Mouse (Mus musculus): ENCODE measurements around the gene Src. TPM values are rescaled to one million over a fixed set of nuclear protein-coding genes. Genes with fewer than 3 reads are reported as not detected.

Gene Src
- total and polyA plus RNA-seq, 2 experiments, result 1.3 to 5.6 TPM

- Histone ChIP-seq H3K79me2 (ENCODE audit: control insufficient read depth, insufficient read depth, low read length) (no peaks in the 10 kb centered on the region), H3K36me3 (ENCODE audit: control insufficient read depth, insufficient read depth, low read length) (peaks cover 2% of the 10 kb centered on the region; the same call in 1 of the 2 replicates), H3K9ac (ENCODE audit: low read depth, low read length) (no peak overlapping the region), H3K4me1 (ENCODE audit: control insufficient read depth, insufficient read depth, low read length) (no peaks in the 10 kb centered on the region), H3K27ac (replicated peaks; ENCODE audit: insufficient read depth, low read depth, low read length) (no peak overlapping the region), H3K27me3 (ENCODE audit: control insufficient read depth, insufficient read depth, low read length) (no peaks in the 10 kb centered on the region), H3K4me3 (ENCODE audit: insufficient read depth, low read depth, low read length) (no peak overlapping the region)
- TF ChIP-seq CTCF (IDR thresholded peaks at IDR 0.05; ENCODE audit: low read depth, low read length) (no peak), POLR2A (IDR thresholded peaks at IDR 0.05; ENCODE audit: extremely low read depth, insufficient read depth, low read length) (no peak)
- 76% methylated on average over 6 of the region's 6 CpGs for WGBS
- no peak for DNase-seq (ENCODE audit: extremely low read depth, low read depth, low spot score)
These were observed 23.4 kb upstream of the Src start for GRCm38 (mm10) chr2:157394868-157395267.

GRCm38 (mm10) chr2:157395371-157395770 is 22.9 kb upstream of the Src start:
- H3K27ac ChIP-seq (replicated peaks; ENCODE audit: insufficient read depth, low read depth, low read length), result no peak overlapping the region

GRCm38 (mm10) chr2:157395960-157396359 is 22.3 kb upstream of the Src start:
- Histone ChIP-seq H3K79me2 (ENCODE audit: control insufficient read depth, insufficient read depth, low read length) (no peaks in the 10 kb centered on the region), H3K4me1 (ENCODE audit: control insufficient read depth, insufficient read depth, low read length) (no peaks in the 10 kb centered on the region), H3K27me3 (ENCODE audit: control insufficient read depth, insufficient read depth, low read length) (no peaks in the 10 kb centered on the region), H3K36me3 (ENCODE audit: control insufficient read depth, insufficient read depth, low read length) (peaks cover 2% of the 10 kb centered on the region; the same call in 1 of the 2 replicates), H3K9ac (ENCODE audit: low read depth, low read length) (no peak overlapping the region), H3K27ac (replicated peaks; ENCODE audit: insufficient read depth, low read depth, low read length) (no peak overlapping the region), H3K4me3 (ENCODE audit: insufficient read depth, low read depth, low read length) (no peak overlapping the region)
- no peak for TF ChIP-seq CTCF (IDR thresholded peaks at IDR 0.05; ENCODE audit: low read depth, low read length)
- TF ChIP-seq POLR2A (IDR thresholded peaks at IDR 0.05; ENCODE audit: extremely low read depth, insufficient read depth, low read length), result no peak
- no peak for DNase-seq (ENCODE audit: extremely low read depth, low read depth, low spot score)
- 82% methylated on average over 13 of the region's 13 CpGs for WGBS

More at GRCm38 (mm10) chr2:157395371-157395770, 22.9 kb upstream of the Src start:
- no peak for DNase-seq (ENCODE audit: extremely low read depth, low read depth, low spot score)
- Histone ChIP-seq H3K79me2 (ENCODE audit: control insufficient read depth, insufficient read depth, low read length) (no peaks in the 10 kb centered on the region), H3K27me3 (ENCODE audit: control insufficient read depth, insufficient read depth, low read length) (no peaks in the 10 kb centered on the region), H3K4me1 (ENCODE audit: control insufficient read depth, insufficient read depth, low read length) (no peaks in the 10 kb centered on the region), H3K4me3 (ENCODE audit: insufficient read depth, low read depth, low read length) (no peak overlapping the region), H3K36me3 (ENCODE audit: control insufficient read depth, insufficient read depth, low read length) (peaks cover 2% of the 10 kb centered on the region; the same call in 1 of the 2 replicates), H3K9ac (ENCODE audit: low read depth, low read length) (no peak overlapping the region)
- 79% methylated on average over 5 of the region's 5 CpGs for WGBS
- TF ChIP-seq POLR2A (IDR thresholded peaks at IDR 0.05; ENCODE audit: extremely low read depth, insufficient read depth, low read length), result no peak
- TF ChIP-seq CTCF (IDR thresholded peaks at IDR 0.05; ENCODE audit: low read depth, low read length), result no peak

- no peaks in the 10 kb centered on the region for H3K4me1 ChIP-seq (ENCODE audit: control insufficient read depth, insufficient read depth, low read length)
- no peaks in the 10 kb centered on the region for H3K79me2 ChIP-seq (ENCODE audit: control insufficient read depth, insufficient read depth, low read length)
- TF ChIP-seq POLR2A (IDR thresholded peaks at IDR 0.05; ENCODE audit: extremely low read depth, insufficient read depth, low read length) (no peak), CTCF (IDR thresholded peaks at IDR 0.05; ENCODE audit: low read depth, low read length) (no peak)
- no peak for DNase-seq (ENCODE audit: extremely low read depth, low read depth, low spot score)
- H3K9ac ChIP-seq (ENCODE audit: low read depth, low read length), result no peak overlapping the region
- no peak overlapping the region for H3K27ac ChIP-seq (replicated peaks; ENCODE audit: insufficient read depth, low read depth, low read length)
- WGBS, result 69% methylated on average over 4 of the region's 4 CpGs
- H3K4me3 ChIP-seq (ENCODE audit: insufficient read depth, low read depth, low read length), result no peak overlapping the region
- no peaks in the 10 kb centered on the region for H3K27me3 ChIP-seq (ENCODE audit: control insufficient read depth, insufficient read depth, low read length)
- peaks cover 2% of the 10 kb centered on the region; the same call in 1 of the 2 replicates for H3K36me3 ChIP-seq (ENCODE audit: control insufficient read depth, insufficient read depth, low read length)
These were observed 20.9 kb upstream of the Src start for GRCm38 (mm10) chr2:157397376-157397775.

- H3K79me2 ChIP-seq (ENCODE audit: control insufficient read depth, insufficient read depth, low read length), result no peaks in the 10 kb centered on the region
- no peaks in the 10 kb centered on the region for H3K27me3 ChIP-seq (ENCODE audit: control insufficient read depth, insufficient read depth, low read length)
- no peak overlapping the region for H3K9ac ChIP-seq (ENCODE audit: low read depth, low read length)
- H3K4me3 ChIP-seq (ENCODE audit: insufficient read depth, low read depth, low read length), result no peak overlapping the region
- H3K27ac ChIP-seq (replicated peaks; ENCODE audit: insufficient read depth, low read depth, low read length), result no peak overlapping the region
- H3K4me1 ChIP-seq (ENCODE audit: control insufficient read depth, insufficient read depth, low read length), result no peaks in the 10 kb centered on the region
- WGBS, result 98% methylated on average over 4 of the region's 4 CpGs
- DNase-seq (ENCODE audit: extremely low read depth, low read depth, low spot score), result no peak
- H3K36me3 ChIP-seq (ENCODE audit: control insufficient read depth, insufficient read depth, low read length), result peaks cover 2% of the 10 kb centered on the region; the same call in 1 of the 2 replicates
- TF ChIP-seq CTCF (IDR thresholded peaks at IDR 0.05; ENCODE audit: low read depth, low read length) (peak; percentile 11; the same call in 1 of the 2 replicates), POLR2A (IDR thresholded peaks at IDR 0.05; ENCODE audit: extremely low read depth, insufficient read depth, low read length) (no peak)
These were observed 19.7 kb upstream of the Src start for GRCm38 (mm10) chr2:157398539-157398938.

GRCm38 (mm10) chr2:157399797-157400196 is 18.4 kb upstream of the Src start:
- DNase-seq (ENCODE audit: extremely low read depth, low read depth, low spot score), result no peak
- Histone ChIP-seq H3K4me1 (ENCODE audit: control insufficient read depth, insufficient read depth, low read length) (no peaks in the 10 kb centered on the region), H3K4me3 (ENCODE audit: insufficient read depth, low read depth, low read length) (no peak overlapping the region), H3K27me3 (ENCODE audit: control insufficient read depth, insufficient read depth, low read length) (no peaks in the 10 kb centered on the region), H3K27ac (replicated peaks; ENCODE audit: insufficient read depth, low read depth, low read length) (no peak overlapping the region), H3K9ac (ENCODE audit: low read depth, low read length) (no peak overlapping the region), H3K36me3 (ENCODE audit: control insufficient read depth, insufficient read depth, low read length) (peaks cover 2% of the 10 kb centered on the region; the same call in 1 of the 2 replicates), H3K79me2 (ENCODE audit: control insufficient read depth, insufficient read depth, low read length) (no peaks in the 10 kb centered on the region)
- no peak for TF ChIP-seq CTCF (IDR thresholded peaks at IDR 0.05; ENCODE audit: low read depth, low read length)
- no peak for TF ChIP-seq POLR2A (IDR thresholded peaks at IDR 0.05; ENCODE audit: extremely low read depth, insufficient read depth, low read length)
- WGBS, result 89% methylated on average over 10 of the region's 10 CpGs
